Mouse (Mus musculus) intestine, embryonic 15.5 days (tissue): ENCODE measurements at regions not wholly inside any gene's neighbourhood (a gene's known extent, or its start where the extent isn't known, plus 50 kb on each side); places are given as distances from the start of the nearest gene placed in this dataset.

Experiments used
- ATAC-seq: fragments of 200-750 bp; cut with Nextera tagmentation; 2 replicates; pipeline ENCODE4 v1.8.0; 2017; ENCODE audit warnings: moderate TSS enrichment, moderate library complexity
- H3K27ac ChIP-seq: fragments of 300-500 bp; sonication (generic); 2 replicates; pipeline ENCODE4 v1.5.1; 2015; ENCODE audit warnings: mild to moderate bottlenecking, inconsistent platforms
- H3K27me3 ChIP-seq: fragments of 300-500 bp; sonication (generic); replicated peaks from 2 replicates; pipeline ENCODE4 v1.6.1; 2015; ENCODE audit warnings: inconsistent platforms
- H3K36me3 ChIP-seq: fragments of 300-500 bp; sonication (generic); 2 replicates; pipeline ENCODE4 v1.6.1; 2015; ENCODE audit warnings: inconsistent platforms
- H3K4me1 ChIP-seq: fragments of 300-500 bp; sonication (generic); replicated peaks from 2 replicates; pipeline ENCODE4 v1.6.1; 2015; ENCODE audit warnings: inconsistent platforms
- H3K4me2 ChIP-seq: fragments of 300-500 bp; sonication (generic); replicated peaks from 2 replicates; pipeline ENCODE4 v1.6.1; 2015; ENCODE audit warnings: mild to moderate bottlenecking, inconsistent platforms
- H3K4me3 ChIP-seq: fragments of 300-500 bp; sonication (generic); replicated peaks from 2 replicates; pipeline ENCODE4 v1.5.1; 2015; ENCODE audit warnings: inconsistent platforms
- H3K9ac ChIP-seq: fragments of 300-500 bp; sonication (generic); 2 replicates; pipeline ENCODE4 v1.6.1; 2015; ENCODE audit warnings: inconsistent platforms
- H3K9me3 ChIP-seq: fragments of 300-500 bp; sonication (generic); 2 replicates; pipeline ENCODE4 v1.6.1; 2016; ENCODE audit warnings: inconsistent platforms
- WGBS: fragments of 180-500 bp; shearing (Covaris S2); methylation state at CpG from one replicate; pipeline ENCODE4 v1.1.7; 2015; 5-methylcytosine and 5-hydroxymethylcytosine counted together

DNA sequence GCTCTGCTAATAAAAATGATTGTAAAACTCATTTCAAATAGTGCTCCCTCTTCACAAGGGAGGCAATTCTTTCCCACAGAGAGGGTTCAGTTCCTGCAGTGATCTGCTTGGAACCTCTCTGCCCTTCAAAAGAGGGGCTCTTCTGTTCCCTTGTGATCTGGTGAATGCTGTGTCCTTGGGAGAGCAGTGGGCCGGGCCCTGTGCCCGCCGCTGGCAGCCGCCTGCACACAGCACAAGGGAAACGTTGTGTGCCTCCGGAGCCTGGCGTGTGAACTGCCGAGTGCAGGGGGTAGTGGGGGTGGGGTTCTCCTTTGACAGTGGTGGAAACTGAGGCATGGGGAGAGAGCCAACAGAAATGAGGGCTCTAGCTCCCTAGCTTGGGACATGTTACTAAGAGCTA, 54.4 kb upstream of the Csrp1 start:
- 83% methylated on average over 8 of the region's 8 CpGs for WGBS
- no peak overlapping the region for H3K27ac ChIP-seq
- ATAC-seq, result no peak

DNA sequence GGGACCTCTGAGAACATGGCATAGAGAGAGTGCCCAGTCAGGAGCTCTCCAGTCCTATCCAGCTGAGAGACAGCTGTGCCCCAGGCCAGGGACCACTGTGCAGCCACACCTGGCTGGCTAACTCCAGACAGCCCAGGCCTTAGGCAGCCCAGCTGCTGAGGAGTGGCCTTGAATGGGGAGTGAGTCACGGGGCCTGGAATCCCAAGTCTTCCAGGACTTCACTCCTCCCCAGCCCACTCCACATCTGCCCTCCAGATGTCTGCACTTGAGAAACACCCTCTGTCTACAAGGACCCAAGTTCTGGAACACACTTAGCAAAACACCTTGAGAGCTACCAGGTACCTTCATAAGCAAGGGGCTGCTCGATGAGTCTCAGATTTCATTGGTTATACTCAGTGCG, 51.5 kb upstream of the Csrp1 start:
- Histone ChIP-seq H3K4me1 (peaks cover 23% of the 10 kb centered on the region), H3K9ac (no peak overlapping the region)
- WGBS, result 55% methylated on average over 3 of the region's 3 CpGs

More for the DNA sequence above, 54.4 kb upstream of the Csrp1 start:
- H3K4me1 ChIP-seq, result peaks cover 24% of the 10 kb centered on the region
- no peaks in the 10 kb centered on the region for H3K36me3 ChIP-seq
- H3K9ac ChIP-seq, result no peak overlapping the region
- H3K4me2 ChIP-seq, result no peak overlapping the region
- H3K9me3 ChIP-seq, result no peaks in the 10 kb centered on the region
- no peak overlapping the region for H3K4me3 ChIP-seq
- H3K27me3 ChIP-seq, result no peaks in the 10 kb centered on the region

DNA sequence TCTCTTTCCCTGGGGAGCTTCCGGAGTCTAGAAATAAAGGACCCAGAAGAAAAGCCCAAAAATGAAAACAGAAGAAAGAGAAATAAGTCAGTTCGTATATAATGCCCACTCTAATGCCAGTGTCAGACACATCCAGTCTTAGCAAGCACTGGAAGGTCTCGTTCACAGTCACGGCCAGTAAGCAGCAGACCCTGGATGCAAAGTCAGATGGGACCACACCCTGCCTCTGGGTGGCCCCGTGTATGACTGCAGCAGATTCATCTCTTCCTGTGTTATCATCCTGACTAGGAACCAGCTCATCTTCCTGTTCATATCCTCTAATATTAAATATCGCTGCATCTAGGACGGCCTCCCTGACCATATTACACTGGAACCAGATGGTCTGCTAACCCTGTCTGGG, 50.9 kb upstream of the Csrp1 start:
- H3K27ac ChIP-seq, result no peak overlapping the region
- H3K9me3 ChIP-seq, result no peaks in the 10 kb centered on the region
- no peaks in the 10 kb centered on the region for H3K27me3 ChIP-seq
- no peak overlapping the region for H3K4me3 ChIP-seq
- H3K4me1 ChIP-seq, result peaks cover 23% of the 10 kb centered on the region
- no peaks in the 10 kb centered on the region for H3K36me3 ChIP-seq
- no peak for ATAC-seq
- no peak overlapping the region for H3K4me2 ChIP-seq
- 73% methylated on average over 7 of the region's 7 CpGs for WGBS
- H3K9ac ChIP-seq, result no peak overlapping the region

More for the DNA sequence above, 51.5 kb upstream of the Csrp1 start:
- Histone ChIP-seq H3K9me3 (no peaks in the 10 kb centered on the region), H3K36me3 (no peaks in the 10 kb centered on the region), H3K4me3 (no peak overlapping the region), H3K27ac (no peak overlapping the region), H3K27me3 (no peaks in the 10 kb centered on the region), H3K4me2 (no peak overlapping the region)
- no peak for ATAC-seq

DNA sequence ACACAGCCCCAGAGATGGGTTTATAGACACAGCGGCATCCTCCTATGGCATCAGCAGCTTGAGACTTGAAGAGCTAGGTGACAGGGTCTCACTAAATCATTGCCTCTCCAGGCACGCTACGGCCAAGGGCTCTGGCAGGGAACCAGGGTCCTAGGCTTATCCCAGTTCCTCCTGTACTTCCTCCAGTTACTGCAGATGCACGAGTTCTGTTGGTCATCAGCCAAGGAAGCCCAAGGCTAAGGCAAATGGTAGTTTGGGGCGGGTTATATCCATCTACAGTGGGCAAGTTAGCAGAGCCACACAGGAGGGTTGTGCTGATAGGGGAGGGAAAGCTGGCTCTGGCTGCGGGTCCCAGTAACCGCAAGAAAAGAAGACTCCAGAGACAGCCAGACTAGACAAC, 50.1 kb upstream of the Csrp1 start:
- no peak overlapping the region for H3K27ac ChIP-seq
- 53% methylated on average over 7 of the region's 7 CpGs for WGBS
- ATAC-seq, result peak; percentile 21; the same call in 1 of the 2 replicates
- H3K36me3 ChIP-seq, result no peaks in the 10 kb centered on the region
- peaks cover 23% of the 10 kb centered on the region for H3K4me1 ChIP-seq
- no peaks in the 10 kb centered on the region for H3K9me3 ChIP-seq
- no peak overlapping the region for H3K4me3 ChIP-seq
- no peak overlapping the region for H3K9ac ChIP-seq
- peak overlapping the region; percentile 7 for H3K4me2 ChIP-seq
- H3K27me3 ChIP-seq, result no peaks in the 10 kb centered on the region
